Mouse (Mus musculus) heart, postnatal 25 days (tissue): ENCODE measurements around the gene Bet1l. TPM values are rescaled to one million over a fixed set of nuclear protein-coding genes. Genes with fewer than 3 reads are reported as not detected.

Experiments
- DNase-seq: peaks from one replicate; pipeline ENCODE4 v3.0.0; 2022; ENCODE audit warnings: low spot score
- intact Hi-C: fragments of 180-260 bp; cut with DNase I; formaldehyde crosslinking; loops from one replicate; pipeline ENCODE4 v1.15.1; 2025
- total RNA-seq, 2 experiments: library from RNA; stranded (reverse); gene quantifications; 2 replicates each; pipeline ENCODE4 v1.2.3; 2021

The Bet1l gene
- total RNA-seq, 2 experiments from 2014 or later, result 10.0 to 11.7 TPM

DNA sequence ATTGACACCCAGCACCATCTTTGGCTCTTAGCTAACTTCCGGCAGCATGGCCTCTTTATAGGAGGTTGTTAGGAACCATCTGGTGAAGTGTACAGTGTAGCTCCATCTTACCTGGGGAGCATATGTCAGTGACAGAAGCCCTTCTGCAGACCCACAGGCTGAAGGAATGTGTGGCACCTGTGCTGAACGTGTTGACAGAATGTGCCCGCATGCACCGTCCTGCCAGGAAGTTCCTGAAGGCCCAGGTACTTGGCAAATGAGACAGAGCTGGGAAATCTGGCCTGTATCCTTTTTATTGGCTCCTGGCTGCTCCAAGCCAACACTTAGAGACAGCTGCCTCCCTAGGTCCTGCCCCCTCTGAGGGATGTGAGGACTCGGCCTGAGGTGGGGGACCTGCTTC is 3.4 kb upstream of the Bet1l start:
- intact Hi-C loops, result no loop called here
- no peak for DNase-seq

DNA sequence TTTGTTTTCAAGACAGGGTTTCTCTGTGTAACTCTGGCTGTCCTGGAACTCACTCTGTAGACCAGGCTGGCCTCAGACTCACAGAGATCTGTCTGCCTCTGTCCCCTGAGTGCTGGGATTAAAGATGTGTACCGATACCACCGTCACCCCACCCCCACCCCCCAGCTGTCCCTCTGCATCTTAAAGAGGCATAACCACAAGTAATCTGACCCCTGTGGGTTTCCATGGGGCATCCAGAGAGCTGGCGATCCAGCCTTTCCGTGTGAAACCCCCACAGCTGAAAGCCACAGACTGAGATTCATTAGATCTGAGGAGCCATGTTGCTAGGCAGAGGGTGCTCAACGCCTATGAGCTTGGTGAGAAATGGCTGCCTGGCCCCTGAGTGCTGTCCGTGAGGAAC is 2.6 kb upstream of the Bet1l start:
- intact Hi-C loops, result no loop called here
- DNase-seq, result no peak

DNA sequence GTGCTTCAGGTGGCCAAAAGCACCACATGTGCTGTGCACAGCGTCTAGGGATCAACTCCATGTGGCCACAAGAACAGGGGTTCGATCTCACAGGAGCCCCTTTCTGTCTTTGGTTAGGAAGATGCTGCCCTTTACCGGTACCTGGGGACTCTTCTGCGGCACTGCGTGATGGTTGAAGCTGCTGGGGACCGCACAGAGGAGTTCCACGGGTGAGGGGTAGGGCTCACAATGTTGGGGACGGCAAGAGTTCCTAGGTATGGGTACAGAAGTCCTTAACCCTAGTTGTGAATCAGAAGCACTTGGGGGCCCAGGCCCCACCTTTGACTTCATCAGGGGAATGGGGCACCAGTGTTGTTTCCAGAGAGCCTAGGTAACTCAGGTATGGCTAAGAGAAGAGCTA is 1.4 kb upstream of the Bet1l start:
- intact Hi-C loops, result no loop called here
- DNase-seq, result no peak

- intact Hi-C loops, result loop anchor here (1.0 kb wide), 1 partner anchor 25 kb away; the partner anchor contains the start of gene Sirt3
- peak; percentile 89 for DNase-seq
Observed at GRCm38 (mm10) chr7:140856785-140857549, 410 bp downstream of the Bet1l start, which contains the start of gene Ric8a. Gene Ric8a, plus strand, starts transcription at chr7:140856957.

DNA sequence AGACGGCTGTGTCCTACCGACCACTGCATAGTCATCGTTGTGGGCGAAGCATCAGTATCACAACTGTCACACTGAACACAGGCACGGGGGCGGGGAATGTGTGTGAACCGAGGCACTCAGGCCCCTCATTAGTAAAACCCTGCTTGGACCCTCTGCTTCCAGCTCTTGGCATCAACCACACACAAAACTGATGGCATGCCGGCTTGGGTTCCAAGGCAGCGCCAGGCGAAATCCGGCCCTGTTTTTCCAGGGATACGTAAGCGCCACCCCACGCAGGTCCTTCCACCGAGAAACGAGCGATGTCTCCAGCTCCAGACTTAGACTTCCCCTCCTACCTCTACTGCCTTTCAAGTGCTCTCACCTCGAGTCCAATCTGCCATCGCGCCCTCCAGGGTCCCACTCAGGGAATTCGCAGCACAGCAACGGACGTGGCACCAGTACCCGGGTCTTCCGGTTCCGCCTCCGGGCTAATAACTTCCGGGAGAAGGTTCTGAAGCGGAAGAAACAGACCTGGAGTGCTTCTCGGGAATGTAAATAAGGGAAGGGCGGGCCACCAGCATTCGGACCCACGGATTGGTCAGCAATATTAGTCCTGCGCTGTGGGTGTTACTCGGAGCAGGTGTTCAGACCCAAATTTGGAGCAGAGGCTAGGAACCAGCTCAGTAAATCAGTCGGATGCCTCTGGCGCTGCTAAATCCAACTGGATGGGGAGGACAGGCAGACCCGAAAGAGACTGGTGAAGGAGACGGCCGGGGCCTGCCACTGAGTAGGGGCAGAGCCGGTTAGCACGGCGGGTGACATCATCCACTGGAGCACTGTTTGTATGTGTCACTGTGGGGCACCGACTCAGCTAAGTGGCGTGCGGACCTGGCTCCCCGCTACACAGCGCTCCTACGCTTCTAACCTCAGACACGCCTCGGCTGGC is 1.3 kb downstream of the Bet1l start, which contains the start of gene Gm45785:
Gene Gm45785, minus strand, starts transcription at position 472 of the 925 bp plus-strand sequence.
- intact Hi-C loops, result no loop called here

DNA sequence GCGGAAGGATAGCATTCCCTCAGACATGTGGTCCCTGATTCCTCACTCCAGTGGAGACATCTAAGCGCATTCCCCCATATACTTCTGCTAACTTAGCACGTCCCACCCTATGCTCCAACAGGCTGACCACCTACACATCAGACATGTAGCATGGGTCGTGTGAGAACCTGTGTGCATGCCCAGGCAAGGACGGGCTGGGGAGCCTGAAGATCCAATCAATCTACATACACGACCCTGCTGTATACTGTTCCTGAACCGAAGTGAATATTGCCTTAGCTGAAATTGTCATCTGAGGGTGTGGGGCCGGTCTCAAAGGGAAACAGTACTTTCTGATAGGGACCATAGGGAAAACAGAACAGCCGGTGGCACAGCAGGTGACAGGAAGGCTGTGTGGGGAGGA is 2.2 kb downstream of the Bet1l start:
- intact Hi-C loops, result no loop called here

More for the DNA sequence above, 1.3 kb downstream of the Bet1l start, which contains the start of gene Gm45785:
- DNase-seq, result peak; percentile 82

GRCm38 (mm10) chr7:140854483-140854882 is 2.9 kb downstream of the Bet1l start:
- no peak for DNase-seq
- intact Hi-C loops, result no loop called here

More for the DNA sequence above, 2.2 kb downstream of the Bet1l start:
- no peak for DNase-seq

DNA sequence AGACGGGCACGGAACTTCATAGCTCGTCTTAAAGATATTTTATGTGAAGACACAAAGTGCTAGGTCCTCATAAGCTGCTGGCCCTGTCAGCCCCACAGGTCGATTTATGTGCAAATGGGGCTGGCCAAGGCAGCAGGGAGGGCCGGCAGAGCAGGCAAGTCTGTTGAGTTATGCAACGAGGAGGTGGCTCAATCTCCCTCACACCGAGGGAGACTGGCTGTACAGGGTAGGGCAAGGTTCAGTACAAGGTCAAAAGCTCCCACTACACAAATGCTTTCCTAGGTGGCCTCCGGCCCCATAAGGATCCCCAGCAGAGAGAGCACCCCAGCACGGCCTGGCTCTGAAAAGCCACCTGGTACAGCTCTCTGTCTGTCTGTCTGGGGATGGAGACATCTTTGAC is 4.0 kb downstream of the Bet1l start:
- intact Hi-C loops, result no loop called here
- no peak for DNase-seq

- intact Hi-C loops, result no loop called here
- DNase-seq, result no peak
Observed at GRCm38 (mm10) chr7:140851916-140852315, 5.5 kb downstream of the Bet1l start.

- intact Hi-C loops, result loop anchor here (5.0 kb wide), 1 partner anchor 329 kb away; no protein-coding TSS in a partner anchor
- no peak for DNase-seq
Observed at GRCm38 (mm10) chr7:140848591-140848990, 8.8 kb downstream of the Bet1l start.

DNA sequence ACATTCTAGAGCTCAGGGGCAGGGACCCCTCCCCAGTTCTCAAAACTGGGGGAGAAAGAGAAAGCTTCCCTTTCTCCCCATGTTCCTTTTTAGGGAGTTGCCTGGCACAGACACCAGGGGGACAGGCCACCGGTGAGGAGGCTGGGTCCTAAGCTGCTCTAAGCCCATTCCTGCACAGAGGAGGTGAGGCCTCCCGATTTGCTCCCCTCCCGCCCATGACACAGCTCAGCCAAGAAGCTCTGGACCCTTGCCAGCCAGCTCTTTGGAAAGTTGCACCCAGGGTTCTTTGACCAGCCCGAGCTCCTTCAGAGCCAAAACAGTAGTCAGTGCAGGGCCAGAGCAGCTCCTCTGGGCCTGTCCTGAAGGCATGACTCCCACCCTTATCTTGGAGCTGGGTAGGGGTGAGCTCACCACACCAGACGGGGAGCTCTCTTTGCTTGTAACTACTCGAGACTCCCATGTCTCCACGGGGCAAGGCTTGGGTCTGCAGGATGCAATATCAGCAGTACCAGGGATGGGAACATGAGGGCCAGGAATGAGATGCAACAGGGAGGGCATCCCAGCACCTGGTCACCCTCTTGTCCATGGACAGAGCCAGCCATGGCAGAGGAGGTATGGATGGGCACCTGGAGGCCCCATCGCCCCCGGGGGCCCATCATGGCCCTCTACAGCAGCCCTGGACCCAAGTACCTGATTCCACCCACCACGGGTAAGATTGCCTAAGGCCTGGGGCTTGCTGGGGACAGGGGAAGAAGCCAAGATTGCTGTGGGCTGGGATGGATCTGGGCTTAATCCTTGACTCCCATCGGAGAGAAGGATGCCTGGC is 9.4 kb downstream of the Bet1l start, which contains the start of gene Odf3:
Gene Odf3, plus strand, starts transcription at position 51 of the 826 bp plus-strand sequence.
- intact Hi-C loops, result loop anchor here (5.0 kb wide), 1 partner anchor 329 kb away; no protein-coding TSS in a partner anchor
- no peak for DNase-seq

DNA sequence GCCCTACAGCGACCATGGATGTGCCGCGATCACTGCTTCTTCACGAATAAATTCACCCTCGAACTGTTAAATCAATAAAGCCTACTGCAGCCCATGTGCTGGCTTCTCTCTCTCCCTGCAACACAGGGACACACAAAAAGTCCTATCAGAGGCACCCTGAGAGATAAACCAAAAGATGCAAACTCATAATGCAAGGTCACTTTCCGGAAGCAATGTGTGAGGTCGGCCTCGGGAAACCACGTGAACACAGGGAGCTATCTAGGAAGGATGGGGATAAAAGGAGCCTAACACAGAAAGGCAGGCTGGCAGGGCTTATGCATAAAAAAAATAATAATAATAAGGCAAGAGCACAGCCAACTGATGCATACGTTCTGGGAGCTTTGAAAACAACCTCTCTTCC is 10.7 kb downstream of the Bet1l start:
- intact Hi-C loops, result loop anchor here (5.0 kb wide), 1 partner anchor 331 kb away; no protein-coding TSS in a partner anchor
- DNase-seq, result no peak

GRCm38 (mm10) chr7:140845683-140846082 is 11.7 kb downstream of the Bet1l start:
- DNase-seq, result no peak
- intact Hi-C loops, result loop anchor here (1.0 to 5.0 kb wide), 3 partner anchors 58 to 332 kb away; no protein-coding TSS in a partner anchor

- intact Hi-C loops, result loop anchor here (1.0 to 5.0 kb wide), 3 partner anchors 58 to 332 kb away; no protein-coding TSS in a partner anchor
- DNase-seq, result peak; percentile 67
Observed at GRCm38 (mm10) chr7:140844905-140845665, 12.3 kb downstream of the Bet1l start, which contains the start of gene Scgb1c1. Gene Scgb1c1, plus strand, starts transcription at chr7:140845547.

DNA sequence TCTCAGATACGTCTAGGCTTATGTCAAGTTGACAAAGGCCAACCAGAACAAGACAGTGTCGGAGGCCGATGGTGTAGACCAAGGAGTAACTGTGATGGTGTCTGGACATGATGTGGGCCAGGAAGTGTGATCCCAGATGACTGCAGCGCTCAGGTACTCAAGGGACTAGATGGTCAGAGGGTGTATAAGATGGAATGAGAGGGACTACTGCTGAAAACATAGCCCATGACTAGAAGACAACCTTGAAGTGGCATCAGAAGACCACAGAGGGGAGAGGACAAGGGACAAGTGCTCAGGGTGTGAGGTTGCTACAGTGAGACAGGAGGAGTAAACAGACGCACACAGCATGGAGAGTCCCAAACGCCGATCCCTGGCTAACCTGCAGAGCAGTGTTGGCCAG is 13.6 kb downstream of the Bet1l start:
- intact Hi-C loops, result loop anchor here (2.0 kb wide), 1 partner anchor 205 kb away; no protein-coding TSS in a partner anchor
- DNase-seq, result no peak

- intact Hi-C loops, result no loop called here
Observed at GRCm38 (mm10) chr7:140840750-140841735, 16.3 kb downstream of the Bet1l start.

DNA sequence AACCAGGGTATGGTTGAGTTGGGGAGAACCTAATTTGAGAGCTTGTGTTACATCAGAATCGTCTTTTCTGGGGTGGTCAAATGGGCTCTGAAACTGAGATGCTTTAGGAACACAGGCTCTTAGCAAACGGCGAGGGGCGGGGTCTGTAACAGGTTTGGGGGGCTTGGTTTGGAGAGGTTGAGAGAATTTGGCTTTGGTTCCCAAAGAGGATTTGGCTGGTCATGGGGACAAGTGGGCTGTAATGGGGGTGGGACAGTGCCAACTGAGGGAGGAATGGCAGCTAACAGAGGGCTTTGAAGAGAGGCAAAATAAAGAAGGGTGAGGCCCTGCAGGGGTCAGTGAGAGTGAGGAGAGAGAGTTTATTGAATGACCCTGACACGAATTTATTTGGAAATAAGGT is 17.8 kb downstream of the Bet1l start:
- intact Hi-C loops, result loop anchor here (10.0 kb wide), 1 partner anchor 765 kb away; no protein-coding TSS in a partner anchor
- no peak for DNase-seq

More at GRCm38 (mm10) chr7:140840750-140841735, 16.3 kb downstream of the Bet1l start:
- no peak for DNase-seq
